Mouse (Mus musculus): ENCODE results near the gene 2410131K14Rik.

DNA sequence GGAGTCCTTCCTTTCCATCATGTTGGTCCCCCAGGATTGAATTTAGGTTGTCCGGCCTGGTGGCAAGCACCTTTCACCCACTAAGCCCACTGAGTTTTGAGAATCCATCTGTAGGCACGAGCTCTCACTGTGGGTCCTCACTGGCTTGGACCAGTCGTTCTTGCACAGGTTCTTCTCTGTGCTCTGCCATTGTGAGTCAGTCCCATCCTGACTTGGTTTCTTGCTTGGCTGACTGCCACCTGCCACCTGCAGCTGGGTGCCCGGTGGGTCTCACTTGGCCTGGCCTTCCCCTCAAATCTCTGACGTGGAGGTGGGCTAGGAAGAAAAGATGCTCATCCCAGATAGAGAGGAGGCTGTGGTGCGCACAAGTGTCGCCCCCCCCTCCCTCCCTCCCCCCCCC lies 6.0 kb downstream of the 2410131K14Rik start:
- no peak for TF ChIP-seq CTCF (IDR thresholded peaks at IDR 0.05; ENCODE audit: extremely low read depth, insufficient read length, insufficient replicate concordance, low read depth, low read length)
- TF ChIP-seq POLR2A (IDR thresholded peaks at IDR 0.05; ENCODE audit: low read depth, low read length): no peak

Measured in small intestine, adult 2 months (tissue).